Mouse (Mus musculus) heart, adult 8-10 months (tissue): ENCODE measurements around the gene Ednra. TPM values are rescaled to one million over a fixed set of nuclear protein-coding genes. Genes with fewer than 3 reads are reported as not detected.

ENCODE experiments used
- DNase-seq: peaks from one replicate; pipeline ENCODE4 v3.0.0; 2022; ENCODE audit warnings: low spot score
- total RNA-seq, 4 experiments: library from RNA; stranded (reverse); gene quantifications; 2 replicates each; pipeline ENCODE4 v1.2.4; 2022

Ednra gene
- 10 to 100 TPM; 28.9 to 43.3 (median 39.1) TPM for total RNA-seq

- DNase-seq: peak; percentile 56
Observed at GRCm38 (mm10) chr8:77724046-77724930, at the start of gene Ednra. Ednra (minus strand) TSS chr8:77724464.

GRCm38 (mm10) chr8:77773831-77774230 is 49.6 kb upstream of the Ednra start:
- no peak for DNase-seq

- no peak for DNase-seq
Observed at GRCm38 (mm10) chr8:77773256-77773655, 49.0 kb upstream of the Ednra start.

- peak; percentile 13 for DNase-seq
Observed at GRCm38 (mm10) chr8:77772210-77772886, 48.1 kb upstream of the Ednra start.

GRCm38 (mm10) chr8:77770966-77771365 is 46.7 kb upstream of the Ednra start:
- no peak for DNase-seq

DNA sequence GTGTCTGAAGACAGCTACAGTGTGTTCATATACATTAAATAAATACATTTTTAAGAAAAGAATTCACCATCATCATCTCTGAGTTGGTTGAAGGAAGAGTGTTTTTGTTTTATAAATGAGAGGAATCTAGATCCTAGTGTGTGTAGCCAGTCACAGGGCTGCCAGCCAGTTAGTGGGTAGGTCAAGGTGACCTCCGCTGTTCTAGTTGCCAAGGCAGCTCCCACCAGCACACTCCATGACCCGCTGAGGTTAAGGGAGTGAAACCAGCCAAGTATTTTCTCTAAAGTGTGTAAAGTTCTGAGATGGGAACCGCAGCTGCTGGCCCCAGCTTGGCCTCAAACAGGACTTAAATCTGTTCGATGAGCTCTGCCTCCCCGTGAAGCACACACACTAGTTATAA is 44.7 kb upstream of the Ednra start:
- no peak for DNase-seq

- no peak for DNase-seq
Observed at GRCm38 (mm10) chr8:77764253-77764652, 40.0 kb upstream of the Ednra start.

DNA sequence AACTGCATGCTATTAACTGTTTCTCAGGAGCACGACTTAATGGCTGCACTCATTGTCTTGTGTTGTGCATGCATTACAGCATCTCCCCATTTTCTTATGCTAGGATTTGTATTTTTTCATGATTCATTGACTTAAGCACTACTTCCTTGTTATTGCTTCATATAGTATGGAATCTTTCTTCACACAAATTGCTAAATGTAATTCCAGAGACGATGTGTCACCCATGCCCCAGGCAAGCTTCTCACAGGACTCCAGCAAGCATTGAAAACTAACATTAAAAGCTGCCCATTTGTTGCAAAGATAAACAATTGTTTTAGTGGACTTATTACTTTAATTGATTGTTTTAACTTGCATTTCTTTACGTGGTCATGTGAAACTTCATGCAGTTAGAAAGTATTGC is 38.7 kb upstream of the Ednra start:
- no peak for DNase-seq

GRCm38 (mm10) chr8:77755441-77755840 is 31.2 kb upstream of the Ednra start:
- DNase-seq: no peak

DNA sequence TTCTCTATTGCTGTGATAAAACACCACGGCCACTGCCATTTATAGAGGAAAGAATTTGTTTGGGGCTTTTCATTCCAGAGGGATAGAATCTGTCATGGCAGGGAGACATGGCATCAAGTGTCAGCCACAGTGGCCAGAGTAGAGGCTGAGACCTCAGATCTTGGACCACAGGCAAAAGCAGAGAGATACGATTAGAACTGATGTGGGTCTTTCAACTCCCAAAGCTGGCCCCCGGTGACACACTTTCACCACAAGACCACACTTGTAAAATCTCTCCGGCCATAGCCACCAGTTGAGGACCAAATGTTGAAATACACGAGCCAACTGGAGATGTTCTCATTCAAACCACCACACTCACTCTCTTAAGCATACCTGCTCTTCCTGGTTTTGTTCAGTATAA is 29.5 kb upstream of the Ednra start:
- no peak for DNase-seq

DNA sequence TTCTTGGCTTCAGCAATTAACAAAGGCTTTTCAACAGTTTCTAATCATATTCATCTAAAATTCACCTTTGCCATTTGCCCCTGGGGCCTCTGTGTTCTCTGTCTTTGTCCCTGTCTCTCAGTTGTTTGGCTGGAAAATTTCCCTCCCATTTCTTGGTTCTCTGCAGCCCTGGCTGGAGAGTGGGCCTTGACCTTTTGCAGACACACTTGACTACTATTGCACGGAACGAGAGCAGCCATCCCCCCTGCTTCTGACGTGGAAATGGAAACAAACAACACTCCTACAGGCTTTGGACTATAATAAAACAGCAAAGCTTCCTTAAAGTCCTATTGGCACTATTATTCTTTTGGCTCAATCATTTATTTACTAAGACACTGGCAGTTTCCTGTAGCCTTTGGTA is 27.8 kb upstream of the Ednra start:
- no peak for DNase-seq

- DNase-seq: no peak
Observed at GRCm38 (mm10) chr8:77750407-77750806, 26.1 kb upstream of the Ednra start.

DNA sequence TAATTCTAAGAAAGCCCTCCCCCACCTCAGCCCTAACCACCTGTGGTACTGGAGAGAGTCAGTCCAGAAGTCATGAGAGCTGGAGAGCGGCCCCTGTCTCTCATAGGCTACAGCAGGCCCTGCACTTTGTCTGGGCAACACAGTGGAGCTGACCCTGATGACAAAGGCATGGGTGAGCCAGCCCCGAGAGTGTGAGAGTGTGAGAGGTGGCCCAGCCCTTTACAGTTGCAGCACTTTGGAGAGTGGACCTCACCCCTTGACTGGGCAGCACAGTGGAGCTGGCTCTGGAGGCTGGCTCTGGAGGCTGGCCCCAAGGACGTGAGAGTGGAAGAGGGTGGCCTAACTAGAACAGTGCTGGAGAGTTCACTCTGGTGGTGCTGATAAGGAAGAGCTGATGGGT is 20.2 kb upstream of the Ednra start:
- DNase-seq: no peak

- DNase-seq: no peak
Observed at GRCm38 (mm10) chr8:77742395-77742794, 18.1 kb upstream of the Ednra start.

GRCm38 (mm10) chr8:77741050-77741777 is 16.9 kb upstream of the Ednra start:
- DNase-seq: no peak

GRCm38 (mm10) chr8:77738419-77738818 is 14.2 kb upstream of the Ednra start:
- DNase-seq: no peak

GRCm38 (mm10) chr8:77737327-77737726 is 13.1 kb upstream of the Ednra start:
- no peak for DNase-seq

DNA sequence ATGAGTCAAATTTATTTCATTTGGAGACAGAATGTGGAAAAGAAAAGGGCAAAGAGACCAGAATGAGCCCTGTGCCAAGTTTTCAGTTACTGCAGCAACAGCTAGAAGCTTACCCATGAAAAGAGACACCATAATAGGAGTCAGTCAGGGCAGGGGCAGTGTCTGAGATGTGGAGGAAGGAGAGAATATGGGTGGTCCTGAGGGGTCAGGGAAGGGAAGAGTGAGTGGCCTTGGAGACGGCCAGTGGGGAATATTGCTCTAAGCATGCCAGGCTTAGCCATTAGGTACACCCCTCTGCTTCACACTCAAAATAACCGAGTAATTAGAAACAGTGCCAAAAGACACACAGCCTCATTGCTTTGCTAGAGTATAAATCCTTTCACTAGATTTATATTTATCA is 9.5 kb upstream of the Ednra start:
- DNase-seq: no peak

DNA sequence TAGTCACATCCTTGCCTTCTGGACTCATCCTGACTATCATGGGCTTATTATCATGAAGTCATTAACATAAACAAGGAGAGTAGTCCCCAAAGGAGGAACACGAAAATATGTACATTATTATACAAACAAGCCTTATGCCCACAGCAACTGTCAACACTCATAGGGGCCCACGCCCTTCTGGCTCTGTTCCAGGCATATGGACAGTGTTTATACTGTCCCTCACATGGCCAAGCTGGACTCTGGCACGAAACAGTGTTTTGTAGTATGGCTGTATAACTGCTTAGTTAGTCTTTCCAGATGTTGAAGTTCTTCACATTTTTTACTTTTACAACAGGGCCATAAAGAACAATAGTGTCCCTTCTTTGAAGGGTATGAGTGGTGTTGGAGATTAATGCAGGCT is 8.7 kb upstream of the Ednra start:
- DNase-seq: no peak

DNA sequence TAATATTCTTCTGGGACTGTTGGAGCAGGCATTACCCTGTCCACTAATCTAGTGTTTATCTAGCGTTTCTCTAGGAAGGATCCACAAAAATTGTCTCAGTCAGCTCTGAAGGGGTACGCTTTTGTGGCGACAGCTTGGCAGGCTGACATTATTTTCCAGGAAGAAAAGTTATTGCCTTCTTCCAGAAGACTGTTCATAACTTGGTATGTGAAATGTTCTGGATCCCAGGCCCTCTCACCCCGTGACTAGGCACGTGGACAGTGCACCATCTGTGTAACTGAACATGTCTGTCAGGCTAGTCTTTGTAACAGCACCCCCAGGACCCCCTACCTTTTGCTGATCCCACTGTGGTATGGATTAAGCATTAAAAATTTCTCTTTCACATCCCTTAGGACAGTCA is 1.1 kb upstream of the Ednra start:
- DNase-seq: no peak

DNA sequence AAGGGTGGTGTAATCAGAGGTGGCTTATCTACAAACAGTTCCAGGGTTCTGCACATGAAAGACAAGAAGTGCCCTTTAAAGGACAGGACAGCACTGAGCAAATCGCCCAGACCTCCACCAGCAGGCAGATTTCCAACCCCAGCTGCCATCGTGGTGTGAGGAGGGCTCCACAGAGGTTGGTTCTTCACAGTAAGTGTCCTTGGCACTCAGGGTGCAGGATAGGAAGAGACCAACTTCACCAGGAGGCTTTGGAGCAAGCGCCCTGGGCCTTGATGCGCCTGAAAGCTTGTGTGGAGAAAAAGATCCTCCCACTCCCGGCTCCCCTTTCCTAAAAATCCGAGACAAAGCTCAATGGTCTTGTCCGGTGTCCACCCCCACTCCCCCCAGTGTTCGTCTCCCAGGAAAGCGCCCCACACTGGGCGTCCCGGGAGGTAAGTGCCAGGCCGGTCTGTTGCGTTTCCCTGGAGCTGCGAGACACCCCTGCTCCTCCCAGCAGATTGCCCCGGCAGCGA is 674 bp downstream of the Ednra start:
- peak; percentile 39 for DNase-seq

DNA sequence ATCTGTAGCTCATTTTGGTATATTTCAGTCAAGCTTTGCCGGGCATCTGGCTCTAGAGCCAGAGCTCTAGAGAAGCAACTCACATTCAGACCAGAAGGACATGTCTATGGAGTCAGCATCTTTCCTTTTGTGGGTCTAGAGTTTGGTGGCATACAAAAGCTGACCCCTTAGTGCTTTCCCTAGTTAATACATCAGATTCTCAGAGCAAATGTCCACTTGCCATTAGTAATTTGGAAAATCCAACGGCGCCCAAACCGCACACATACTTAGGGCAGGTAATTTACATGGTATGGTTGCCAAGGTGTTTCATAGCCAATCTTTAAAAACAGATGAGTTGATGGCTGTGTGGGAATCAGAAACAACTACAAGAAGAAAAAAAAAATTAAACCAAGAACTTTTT is 1.2 kb downstream of the Ednra start:
- DNase-seq: no peak
